In the genomic region with DNA sequence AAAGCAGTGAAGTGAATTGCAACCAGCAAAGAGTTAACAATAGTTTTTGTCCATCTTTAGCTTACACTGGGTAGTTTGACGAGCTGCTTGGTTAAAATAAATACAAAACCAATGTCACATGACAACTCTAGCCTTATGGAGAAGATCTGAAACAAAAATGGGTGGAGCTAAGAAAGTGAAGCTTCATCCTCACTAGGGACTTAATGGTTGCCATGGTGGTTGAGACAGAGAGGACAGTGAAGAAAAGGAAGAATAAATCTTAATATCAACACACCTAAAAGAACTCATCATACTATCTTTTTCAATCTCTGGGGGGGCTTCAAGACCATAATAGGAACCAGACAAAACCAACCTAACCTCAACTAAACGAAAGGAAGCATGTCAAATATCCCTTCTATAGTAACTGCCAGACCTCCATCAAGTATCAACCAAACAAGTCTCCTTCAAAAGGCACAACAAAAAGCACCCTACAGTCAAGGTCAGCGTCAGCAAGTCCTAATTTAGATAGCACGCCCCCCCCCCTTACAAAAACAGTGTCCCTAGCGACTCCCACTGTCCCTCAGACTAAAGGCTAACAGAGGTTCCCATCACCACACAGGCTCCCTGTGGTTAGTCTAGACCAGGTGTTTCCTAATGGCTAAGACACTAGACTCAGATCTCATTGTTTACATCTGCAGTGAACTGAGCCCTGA, we compare ENCODE assay signal across 8 mouse cellular contexts. TPM values are rescaled to one million over a fixed set of nuclear protein-coding genes. Genes with fewer than 3 reads are reported as not detected.
DNase-seq lines count a peak whose midpoint lies in the region; ATAC-seq and TF ChIP-seq lines count a peak whose summit lies in the region.

No protein-coding gene starts in this region.

- H3K36me3 ChIP-seq in kidney, postnatal 0 days (ENCODE audit: insufficient read depth, low read length): peaks cover 48% of the 10 kb centered on the region
- H3K36me3 ChIP-seq in hindbrain, embryonic 12.5 days: peaks cover 60% of the 10 kb centered on the region
- peaks cover 41% of the 10 kb centered on the region for H3K36me3 ChIP-seq in midbrain, postnatal 0 days (ENCODE audit: insufficient read depth, low read length)

- no peaks in the 10 kb centered on the region for H3K9me3 ChIP-seq in kidney, postnatal 0 days (replicated peaks; ENCODE audit: low read length)
- no peaks in the 10 kb centered on the region for H3K9me3 ChIP-seq in hindbrain, embryonic 12.5 days (replicated peaks)
- no peaks in the 10 kb centered on the region for H3K9me3 ChIP-seq in midbrain, postnatal 0 days (ENCODE audit: low read length)

- H3K4me3 ChIP-seq in kidney, postnatal 0 days (replicated peaks; ENCODE audit: low read depth, low read length): peak overlapping the region; percentile 95
- peak overlapping the region; percentile 99 for H3K4me3 ChIP-seq in hindbrain, embryonic 12.5 days
- peak overlapping the region; percentile 77 for H3K4me3 ChIP-seq in midbrain, postnatal 0 days (ENCODE audit: low read depth, low read length)

- H3K9ac ChIP-seq in kidney, postnatal 0 days (ENCODE audit: low read depth, low read length): peak overlapping the region; percentile 88
- H3K9ac ChIP-seq in hindbrain, embryonic 12.5 days: peak overlapping the region; percentile 98
- H3K9ac ChIP-seq in midbrain, postnatal 0 days (replicated peaks; ENCODE audit: low read length, poor library complexity, severe bottlenecking): peak overlapping the region; percentile 81

- no peak for ATAC-seq in kidney, postnatal 0 days (replicated peaks; ENCODE audit: low FRiP score, low read depth)
- ATAC-seq in hindbrain, embryonic 12.5 days (ENCODE audit: low FRiP score): no peak
- ATAC-seq in midbrain, postnatal 0 days (ENCODE audit: low FRiP score): no peak
- ATAC-seq in frontal cortex, adult (ENCODE audit: low TSS enrichment): no peak

- TF ChIP-seq CTCF in kidney, postnatal 0 days (IDR thresholded peaks at IDR 0.05; ENCODE audit: low read depth): no peak
- no peak for TF ChIP-seq CTCF in midbrain, postnatal 0 days (IDR thresholded peaks at IDR 0.05)

- H3K4me2 ChIP-seq in kidney, postnatal 0 days (ENCODE audit: low read length): peak overlapping the region; percentile 83
- peak overlapping the region; percentile 98 for H3K4me2 ChIP-seq in hindbrain, embryonic 12.5 days (replicated peaks)
- H3K4me2 ChIP-seq in midbrain, postnatal 0 days (ENCODE audit: low read depth, low read length, poor library complexity, severe bottlenecking): peak overlapping the region; percentile 86

- peak; percentile 76 for DNase-seq in kidney, postnatal 0 days (ENCODE audit: low spot score)
- DNase-seq in kidney, postnatal 36 days: no peak
- peak; percentile 57 for DNase-seq in ZHBTc4 (ENCODE audit: low read depth, low spot score)
- DNase-seq in midbrain, postnatal 0 days (ENCODE audit: low spot score): no peak
- no peak for DNase-seq in layer of hippocampus, adult 18-20 months (ENCODE audit: low spot score in 2 of 2)
- DNase-seq in spleen, postnatal 36 days (ENCODE audit: low spot score in 2 of 2): no peak

- 1% methylated on average over 5 of the region's 5 CpGs for WGBS in kidney, postnatal 0 days
- 2% methylated on average over 5 of the region's 5 CpGs for WGBS in hindbrain, embryonic 12.5 days
- 0% methylated on average over 5 of the region's 5 CpGs for WGBS in midbrain, postnatal 0 days

- H3K4me1 ChIP-seq in kidney, postnatal 0 days (replicated peaks; ENCODE audit: insufficient read depth, low read length): peaks cover 5% of the 10 kb centered on the region
- peaks cover 28% of the 10 kb centered on the region for H3K4me1 ChIP-seq in hindbrain, embryonic 12.5 days
- no peaks in the 10 kb centered on the region for H3K4me1 ChIP-seq in midbrain, postnatal 0 days (ENCODE audit: insufficient read depth, low read length)

- no peak overlapping the region for H3K27ac ChIP-seq in kidney, postnatal 0 days
- H3K27ac ChIP-seq in hindbrain, embryonic 12.5 days: peak overlapping the region; percentile 100; the same call in 1 of the 2 replicates
- no peak overlapping the region for H3K27ac ChIP-seq in midbrain, postnatal 0 days (ENCODE audit: low read depth, low read length)

- H3K27me3 ChIP-seq in kidney, postnatal 0 days (ENCODE audit: insufficient read depth, low read length): no peaks in the 10 kb centered on the region
- H3K27me3 ChIP-seq in hindbrain, embryonic 12.5 days: no peaks in the 10 kb centered on the region
- H3K27me3 ChIP-seq in midbrain, postnatal 0 days (ENCODE audit: insufficient read depth, low read length): no peaks in the 10 kb centered on the region

RNA-seq across cellular contexts. Expression of gene H2-DMa, which starts 1.8 kb away (rescaled TPM):
- 18.6 and 20.6 TPM in 2 replicates for polyA plus RNA-seq in kidney, postnatal 0 days (2015; fragmentation: Nextera tagmentation; extraction: Ambion mirVana)
- polyA plus RNA-seq in hindbrain, embryonic 12.5 days (2016; fragmentation: Nextera tagmentation; extraction: Ambion mirVana): 13.1 and 14.2 TPM in 2 replicates
- total RNA-seq in midbrain, postnatal 0 days (2014; rRNA removed): 23.8 and 39.0 TPM in 2 replicates
- polyA plus RNA-seq in midbrain, postnatal 0 days (2015; fragmentation: Nextera tagmentation; extraction: Ambion mirVana): 24.8 and 26.1 TPM in 2 replicates
- total RNA-seq in layer of hippocampus, adult 18-20 months (2021): 10 to 100 TPM; 27.4 to 32.5 TPM

RNA-seq across cellular contexts. Expression of gene Brd2, which starts 4.9 kb away (rescaled TPM):
- polyA plus RNA-seq in kidney, postnatal 0 days (2015; fragmentation: Nextera tagmentation; extraction: Ambion mirVana): 90.2 and 100 TPM in 2 replicates
- polyA plus RNA-seq in hindbrain, embryonic 12.5 days (2016; fragmentation: Nextera tagmentation; extraction: Ambion mirVana): 137 and 151 TPM in 2 replicates
- total RNA-seq in midbrain, postnatal 0 days (2014; rRNA removed): 219 and 233 TPM in 2 replicates
- 107 and 124 TPM in 2 replicates for polyA plus RNA-seq in midbrain, postnatal 0 days (2015; fragmentation: Nextera tagmentation; extraction: Ambion mirVana)
- total RNA-seq in layer of hippocampus, adult 18-20 months (2021): 100 to 1,000 TPM; 184 to 185 TPM

RNA-seq across cellular contexts. Expression of gene H2-Oa, which starts 25.4 kb away (rescaled TPM):
- 0.83 and 0.95 TPM in 2 replicates for polyA plus RNA-seq in kidney, postnatal 0 days (2015; fragmentation: Nextera tagmentation; extraction: Ambion mirVana)
- polyA plus RNA-seq in hindbrain, embryonic 12.5 days (2016; fragmentation: Nextera tagmentation; extraction: Ambion mirVana): 0.29 and 0.39 TPM in 2 replicates
- total RNA-seq in midbrain, postnatal 0 days (2014; rRNA removed): not detected in 2 replicates
- polyA plus RNA-seq in midbrain, postnatal 0 days (2015; fragmentation: Nextera tagmentation; extraction: Ambion mirVana): 0.23 TPM in 1 of 2 replicates, not detected in the other
- not detected for total RNA-seq in layer of hippocampus, adult 18-20 months (2021)

RNA-seq across cellular contexts. Expression of gene H2-DMb2, which starts 25.5 kb away (rescaled TPM):
- 15.3 and 19.4 TPM in 2 replicates for polyA plus RNA-seq in kidney, postnatal 0 days (2015; fragmentation: Nextera tagmentation; extraction: Ambion mirVana)
- 0.21 TPM in 1 of 2 replicates, not detected in the other for polyA plus RNA-seq in hindbrain, embryonic 12.5 days (2016; fragmentation: Nextera tagmentation; extraction: Ambion mirVana)
- 0.16 and 0.47 TPM in 2 replicates for total RNA-seq in midbrain, postnatal 0 days (2014; rRNA removed)
- 1.4 and 1.6 TPM in 2 replicates for polyA plus RNA-seq in midbrain, postnatal 0 days (2015; fragmentation: Nextera tagmentation; extraction: Ambion mirVana)
- total RNA-seq in layer of hippocampus, adult 18-20 months (2021): 1 to 10 TPM; 1.3 to 1.6 TPM

RNA-seq across cellular contexts. Expression of gene H2-DMb1, which starts 35.3 kb away (rescaled TPM):
- 12.9 and 13.5 TPM in 2 replicates for polyA plus RNA-seq in kidney, postnatal 0 days (2015; fragmentation: Nextera tagmentation; extraction: Ambion mirVana)
- polyA plus RNA-seq in hindbrain, embryonic 12.5 days (2016; fragmentation: Nextera tagmentation; extraction: Ambion mirVana): 1.4 and 2.1 TPM in 2 replicates
- 0.47 and 4.7 TPM in 2 replicates for total RNA-seq in midbrain, postnatal 0 days (2014; rRNA removed)
- 1.6 and 2.3 TPM in 2 replicates for polyA plus RNA-seq in midbrain, postnatal 0 days (2015; fragmentation: Nextera tagmentation; extraction: Ambion mirVana)
- 1 to 10 TPM; 3.2 to 3.8 TPM for total RNA-seq in layer of hippocampus, adult 18-20 months (2021)

Comparison
In these comparisons a context has a peak if more than half of its experiments do, and no peak if none do; other contexts are left out.
1. DNase-seq: peak in kidney, postnatal 0 days (single experiment) and ZHBTc4 (single experiment); none in kidney, postnatal 36 days (0 of 2), midbrain, postnatal 0 days (single experiment), layer of hippocampus, adult 18-20 months (0 of 2) and spleen, postnatal 36 days (0 of 2).
2. Peak in every context shown above with its lines, with median percentiles within 50 percentile points of each other: H3K4me2 ChIP-seq, H3K4me3 ChIP-seq and H3K9ac ChIP-seq.